Mouse (Mus musculus) myocyte (in vitro differentiated cells): ENCODE measurements around the gene Ttc28. TPM values are rescaled to one million over a fixed set of nuclear protein-coding genes. Genes with fewer than 3 reads are reported as not detected.

Source experiments
- H3K27me3 ChIP-seq: one replicate; pipeline ENCODE4 v1.6.1; 2011; ENCODE audit not compliant: control insufficient read depth, insufficient read depth, insufficient read length
- H3K36me3 ChIP-seq: one replicate; pipeline ENCODE4 v1.6.1; 2011; ENCODE audit not compliant: control insufficient read depth, insufficient read depth
- H3K4me2 ChIP-seq: one replicate; pipeline ENCODE4 v1.6.1; 2011; ENCODE audit warnings: low read depth, control low read depth
- H3K4me3 ChIP-seq: one replicate; pipeline ENCODE4 v1.5.1; 2011; ENCODE audit warnings: mild to moderate bottlenecking, control low read depth, moderate library complexity
- H3K79me2 ChIP-seq: one replicate; pipeline ENCODE4 v1.6.1; 2011; ENCODE audit not compliant: control insufficient read depth, insufficient read depth
- H3ac ChIP-seq: one replicate; pipeline ENCODE4 v1.6.1; 2011; ENCODE audit not compliant: control insufficient read depth, insufficient read length
- CEBPB ChIP-seq: IDR thresholded peaks from 2 replicates; pipeline ENCODE4 v1.6.1; 2011; ENCODE audit warnings: mild to moderate bottlenecking, moderate library complexity; ENCODE audit not compliant: poor library complexity, insufficient read depth, severe bottlenecking
- E2F4 ChIP-seq: IDR thresholded peaks from one replicate; pipeline ENCODE4 v1.6.1; 2011; ENCODE audit warnings: mild to moderate bottlenecking, control low read depth, moderate library complexity; ENCODE audit not compliant: insufficient read depth
- MAX ChIP-seq: IDR thresholded peaks from one replicate; pipeline ENCODE4 v1.6.1; 2011; ENCODE audit warnings: low read depth, mild to moderate bottlenecking, control low read depth
- MYOD1 ChIP-seq, 3 experiments: IDR thresholded peaks; one replicate each; pipeline ENCODE4 v1.6.1; 2011; ENCODE audit warnings: control low read depth in 2 of 3, low read depth in 2 of 3, mild to moderate bottlenecking in 2 of 3, moderate library complexity in 1 of 3; ENCODE audit not compliant: insufficient read length in 2 of 3, control insufficient read depth in 1 of 3
- MYOG ChIP-seq, 3 experiments: IDR thresholded peaks; one replicate each; pipeline ENCODE4 v1.6.1; 2011; ENCODE audit warnings: control low read depth in 2 of 3, low read depth in 2 of 3, mild to moderate bottlenecking in 2 of 3; ENCODE audit not compliant: insufficient read length in 2 of 3, control insufficient read depth in 1 of 3, insufficient read depth in 1 of 3
- POLR2A ChIP-seq: IDR thresholded peaks from one replicate; pipeline ENCODE4 v1.6.1; 2011; ENCODE audit warnings: low read depth, mild to moderate bottlenecking, control low read depth, moderate library complexity; ENCODE audit not compliant: insufficient read length
- POLR2AphosphoS2 ChIP-seq: IDR thresholded peaks from one replicate; pipeline ENCODE4 v1.6.1; 2011; ENCODE audit warnings: low read depth, control low read depth; ENCODE audit not compliant: insufficient read length
- REST ChIP-seq: IDR thresholded peaks from one replicate; pipeline ENCODE4 v1.6.1; 2011; ENCODE audit warnings: mild to moderate bottlenecking, control low read depth, moderate library complexity; ENCODE audit not compliant: insufficient read depth, insufficient read length
- SRF ChIP-seq: IDR thresholded peaks from one replicate; pipeline ENCODE4 v1.6.1; 2011; ENCODE audit warnings: low read depth; ENCODE audit not compliant: control insufficient read depth, insufficient read length
- TCF12 ChIP-seq: IDR thresholded peaks from one replicate; pipeline ENCODE4 v1.6.1; 2011; ENCODE audit warnings: mild to moderate bottlenecking, control low read depth; ENCODE audit not compliant: poor library complexity, insufficient read depth, severe bottlenecking
- TCF3 ChIP-seq: IDR thresholded peaks from one replicate; pipeline ENCODE4 v1.6.1; 2011; ENCODE audit warnings: low read depth, control low read depth; ENCODE audit not compliant: insufficient read length
- USF1 ChIP-seq: IDR thresholded peaks from one replicate; pipeline ENCODE4 v1.6.1; 2011; ENCODE audit warnings: low read depth, mild to moderate bottlenecking, control low read depth, moderate library complexity
- polyA plus RNA-seq: library from polyadenylated mRNA; unstranded; fragments of >200 nt; fragmentation: generic; extraction: Trizol; gene quantifications from one replicate; pipeline ENCODE4 v1.2.1, GENCODE M21; 2012; ENCODE audit warnings: missing spikeins

Gene Ttc28
- polyA plus RNA-seq, 1 experiment = 8.5 TPM

DNA sequence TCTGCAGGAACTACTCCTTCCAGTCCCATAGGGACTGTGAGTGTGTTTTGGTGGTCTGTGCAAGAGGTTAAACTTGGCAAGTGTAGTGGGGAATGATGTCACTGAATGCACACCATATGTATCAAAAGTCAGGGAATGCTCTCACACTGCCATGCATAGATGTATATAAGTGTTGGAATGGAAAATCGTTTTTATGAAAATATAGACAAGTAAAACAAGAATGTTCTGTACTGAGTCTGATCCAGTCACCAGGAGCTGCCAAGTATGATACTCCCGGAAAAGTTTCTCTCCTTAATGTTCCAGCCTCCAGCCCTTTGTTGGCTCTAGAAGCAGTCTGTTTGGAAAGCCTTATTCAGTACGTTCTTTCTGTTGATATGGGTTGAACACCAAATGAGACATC lies 48.7 kb downstream of the Ttc28 start:
- Histone ChIP-seq H3K4me2 (no peak overlapping the region), H3ac (no peak overlapping the region), H3K36me3 (no peaks in the 10 kb centered on the region), H3K27me3 (no peaks in the 10 kb centered on the region), H3K4me3 (no peak overlapping the region), H3K79me2 (no peaks in the 10 kb centered on the region)
- TF ChIP-seq CEBPB (no peak), E2F4 (no peak), MYOD1 (IDR thresholded peaks at IDR 0.05; ENCODE audit: control insufficient read depth in 1 of 3, insufficient read length in 2 of 3, low read depth in 2 of 3) (no peak), MAX (no peak), MYOG (IDR thresholded peaks at IDR 0.05; ENCODE audit: control insufficient read depth in 1 of 3, insufficient read depth in 1 of 3, insufficient read length in 2 of 3, low read depth in 2 of 3) (no peak)

DNA sequence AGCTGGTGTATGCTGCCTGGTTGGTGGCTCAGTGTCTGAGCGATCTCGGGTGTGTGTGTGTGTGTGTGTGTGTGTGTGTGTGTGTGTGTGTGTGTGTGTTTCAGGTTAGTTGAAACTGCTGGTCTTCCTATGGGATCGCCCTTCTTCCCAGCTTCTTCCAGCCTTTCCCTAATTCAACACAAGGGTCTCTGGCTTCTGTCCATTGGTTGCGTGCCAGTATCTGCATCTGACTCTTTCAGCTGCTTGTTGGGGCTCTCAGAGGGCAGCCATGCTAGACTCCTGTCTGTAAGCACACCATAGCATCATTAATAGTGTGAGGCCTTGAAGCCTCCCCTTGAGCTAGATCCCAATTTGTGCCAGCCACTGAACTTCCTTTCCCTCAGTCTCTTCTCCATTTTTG lies 49.7 kb downstream of the Ttc28 start:
- H3K79me2 ChIP-seq = no peaks in the 10 kb centered on the region
- no peak overlapping the region for H3K4me2 ChIP-seq
- TF ChIP-seq SRF (no peak), USF1 (no peak), CEBPB (no peak), E2F4 (no peak), POLR2A (no peak), MAX (no peak), MYOD1 (IDR thresholded peaks at IDR 0.05; ENCODE audit: control insufficient read depth in 1 of 3, insufficient read length in 2 of 3, low read depth in 2 of 3) (no peak), POLR2AphosphoS2 (no peak), MYOG (IDR thresholded peaks at IDR 0.05; ENCODE audit: control insufficient read depth in 1 of 3, insufficient read depth in 1 of 3, insufficient read length in 2 of 3, low read depth in 2 of 3) (no peak), TCF3 (no peak)
- H3ac ChIP-seq = no peak overlapping the region
- H3K4me3 ChIP-seq = no peak overlapping the region
- no peaks in the 10 kb centered on the region for H3K36me3 ChIP-seq
- H3K27me3 ChIP-seq = no peaks in the 10 kb centered on the region

DNA sequence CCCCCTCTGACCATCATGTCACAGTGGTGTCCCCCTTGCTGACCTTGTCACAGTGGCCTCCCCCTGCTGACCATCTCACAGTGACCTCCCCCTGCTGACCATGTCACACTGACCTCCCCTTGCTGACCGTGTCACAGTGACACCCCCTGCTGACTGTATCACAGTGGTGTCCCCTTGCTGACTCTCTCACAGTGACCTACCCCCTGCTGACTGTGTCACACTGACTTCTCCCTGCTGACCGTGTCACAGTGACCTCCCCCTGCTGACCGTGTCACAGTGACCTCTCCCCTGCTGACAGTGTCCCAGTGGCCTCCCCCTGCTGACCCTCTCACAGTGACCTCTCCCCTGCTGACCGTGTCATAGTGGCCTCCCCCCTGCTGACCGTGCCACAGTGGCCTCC lies 57.0 kb downstream of the Ttc28 start:
- Histone ChIP-seq H3K4me3 (no peak overlapping the region), H3K36me3 (no peaks in the 10 kb centered on the region), H3K27me3 (no peaks in the 10 kb centered on the region), H3K79me2 (no peaks in the 10 kb centered on the region), H3K4me2 (no peak overlapping the region), H3ac (no peak overlapping the region)
- no peak for TF ChIP-seq MYOG (IDR thresholded peaks at IDR 0.05; ENCODE audit: control insufficient read depth in 1 of 3, insufficient read depth in 1 of 3, insufficient read length in 2 of 3, low read depth in 2 of 3)

DNA sequence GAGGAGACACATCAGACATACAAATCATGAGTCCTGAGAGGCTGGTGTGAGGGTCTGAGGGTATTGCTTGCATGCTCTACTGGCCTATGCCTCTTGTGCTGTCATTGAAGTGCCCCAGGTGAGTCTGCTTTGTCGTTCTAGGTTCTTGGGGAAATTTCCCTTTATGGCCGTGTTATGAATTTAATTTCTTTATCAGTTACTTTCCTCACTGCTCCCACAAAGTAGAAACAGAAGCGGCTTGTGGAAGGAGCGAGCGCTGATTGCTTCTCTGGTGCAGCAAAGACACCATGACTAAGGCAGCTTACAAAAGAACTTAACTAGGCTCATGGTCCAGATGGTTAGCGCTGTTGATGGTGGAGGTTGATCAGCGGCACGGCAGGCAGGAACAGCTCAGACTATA lies 64.7 kb downstream of the Ttc28 start:
- H3K79me2 ChIP-seq = no peaks in the 10 kb centered on the region
- no peaks in the 10 kb centered on the region for H3K36me3 ChIP-seq
- no peaks in the 10 kb centered on the region for H3K27me3 ChIP-seq
- TF ChIP-seq REST (no peak), TCF12 (no peak), POLR2A (no peak), CEBPB (no peak), SRF (no peak), TCF3 (no peak), MYOD1 (IDR thresholded peaks at IDR 0.05; ENCODE audit: control insufficient read depth in 1 of 3, insufficient read length in 2 of 3, low read depth in 2 of 3) (no peak), USF1 (no peak), POLR2AphosphoS2 (no peak), MAX (no peak), E2F4 (no peak), MYOG (IDR thresholded peaks at IDR 0.05; ENCODE audit: control insufficient read depth in 1 of 3, insufficient read depth in 1 of 3, insufficient read length in 2 of 3, low read depth in 2 of 3) (no peak)
- no peak overlapping the region for H3K4me2 ChIP-seq
- H3ac ChIP-seq = no peak overlapping the region
- no peak overlapping the region for H3K4me3 ChIP-seq

DNA sequence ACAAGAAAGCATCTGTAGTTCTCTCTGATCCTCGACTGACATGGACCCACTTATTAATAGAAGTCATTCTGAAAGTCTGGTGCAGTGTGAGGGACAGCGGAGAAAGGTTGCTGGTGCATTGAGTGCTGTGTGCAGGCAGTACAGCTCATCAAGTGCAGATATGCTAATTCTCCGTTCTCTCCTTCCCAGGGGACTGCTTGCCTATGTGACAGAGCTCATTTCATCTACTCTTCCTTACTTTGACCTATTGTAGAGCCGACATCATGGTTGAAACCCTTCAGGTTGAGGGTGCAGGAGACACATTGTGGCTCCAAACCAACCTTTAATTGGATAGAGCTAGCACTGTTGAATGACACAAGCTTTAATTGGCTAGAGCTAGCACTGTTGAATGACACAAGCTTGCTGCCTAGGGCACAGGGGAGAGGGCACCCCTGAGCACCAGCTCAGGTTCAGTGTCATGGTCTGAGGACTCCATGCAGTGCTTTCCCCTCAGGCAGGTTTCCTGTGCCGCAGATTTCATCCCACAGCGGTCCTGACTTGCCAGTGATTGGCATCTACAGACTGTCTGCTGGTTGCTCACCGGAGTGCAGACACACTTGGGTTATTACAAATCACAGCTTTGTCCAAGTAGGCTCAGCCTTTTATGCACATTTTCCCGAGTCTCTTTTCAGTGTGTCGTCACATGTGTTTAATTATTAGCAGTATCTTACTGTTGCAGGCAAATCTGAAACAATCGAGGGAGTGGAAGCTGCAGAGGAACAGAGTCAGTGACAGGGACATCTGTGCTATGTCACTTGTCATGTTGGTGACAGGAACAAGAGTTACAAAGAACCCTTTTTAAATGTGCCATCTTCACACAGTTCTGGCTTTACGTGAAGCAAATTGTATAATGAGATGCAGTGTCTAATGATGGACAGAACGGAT lies 69.1 kb downstream of the Ttc28 start:
- no peak for TF ChIP-seq REST
- no peak for TF ChIP-seq POLR2AphosphoS2
- TF ChIP-seq MAX = no peak
- TF ChIP-seq SRF = no peak
- H3ac ChIP-seq = no peak overlapping the region
- no peaks in the 10 kb centered on the region for H3K36me3 ChIP-seq
- no peaks in the 10 kb centered on the region for H3K27me3 ChIP-seq
- no peak overlapping the region for H3K4me2 ChIP-seq
- H3K4me3 ChIP-seq = no peak overlapping the region
- no peaks in the 10 kb centered on the region for H3K79me2 ChIP-seq
